Comparison of ENCODE assay signal across 14 mouse cellular contexts in genomic region chr17:7147920-7148321, GRCm38 (mm10). TPM values are rescaled to one million over a fixed set of nuclear protein-coding genes. Genes with fewer than 3 reads are reported as not detected.
DNase-seq lines count a peak whose midpoint lies in the region; ATAC-seq and TF ChIP-seq lines count a peak whose summit lies in the region.
"Had no signal": no experiment of that assay in that cellular context is flagged by ENCODE, and none has a peak within 500 bp of the region (broad histone marks: within the 10 kb centered on the region; RNA-seq: fewer than 3 reads in every experiment).

No protein-coding gene starts in this region.

- H3K9ac ChIP-seq in forebrain, postnatal 0 days, result no peak overlapping the region
- no peak overlapping the region for H3K9ac ChIP-seq in forebrain, embryonic 13.5 days
- H3K9ac ChIP-seq in midbrain, embryonic 14.5 days (replicated peaks; ENCODE audit: low read length), result no peak overlapping the region
- H3K9ac ChIP-seq: embryonic facial prominence, embryonic 15.5 days; hindbrain, embryonic 12.5 days; neural tube, embryonic 13.5 days had no signal

- 0 out of 2 replicates have a peak, but pooled peaks cover 7% of the 10 kb centered on the region for H3K4me1 ChIP-seq in forebrain, postnatal 0 days (ENCODE audit: insufficient read depth)
- H3K4me1 ChIP-seq in forebrain, embryonic 13.5 days, result peaks cover 9% of the 10 kb centered on the region
- H3K4me1 ChIP-seq in midbrain, embryonic 14.5 days (ENCODE audit: control insufficient read depth, insufficient read depth, low read length), result 0 out of 2 replicates have a peak, but pooled peaks cover 5% of the 10 kb centered on the region
- H3K4me1 ChIP-seq in midbrain, embryonic 10.5 days, result peaks cover 4% of the 10 kb centered on the region; the same call in 1 of the 2 replicates

- H3K9me3 ChIP-seq in forebrain, postnatal 0 days (ENCODE audit: low read length), result no peaks in the 10 kb centered on the region
- no peaks in the 10 kb centered on the region for H3K9me3 ChIP-seq in forebrain, embryonic 13.5 days (replicated peaks)
- no peaks in the 10 kb centered on the region for H3K9me3 ChIP-seq in midbrain, embryonic 14.5 days (ENCODE audit: control insufficient read depth, low read length)
- H3K9me3 ChIP-seq in midbrain, embryonic 10.5 days (replicated peaks), result no peaks in the 10 kb centered on the region
- H3K9me3 ChIP-seq: embryonic facial prominence, embryonic 15.5 days; hindbrain, embryonic 12.5 days; neural tube, embryonic 13.5 days had no signal

- no peak for TF ChIP-seq CTCF in forebrain, postnatal 0 days (IDR thresholded peaks at IDR 0.05; ENCODE audit: low read depth)

- no peaks in the 10 kb centered on the region for H3K27me3 ChIP-seq in forebrain, postnatal 0 days (ENCODE audit: insufficient read depth, low read length)
- H3K27me3 ChIP-seq in forebrain, embryonic 13.5 days, result no peaks in the 10 kb centered on the region
- no peaks in the 10 kb centered on the region for H3K27me3 ChIP-seq in midbrain, embryonic 14.5 days (ENCODE audit: control insufficient read depth, insufficient read depth, low read length)
- no peaks in the 10 kb centered on the region for H3K27me3 ChIP-seq in midbrain, embryonic 10.5 days (ENCODE audit: low read depth, poor library complexity, severe bottlenecking)
- H3K27me3 ChIP-seq: embryonic facial prominence, embryonic 15.5 days; hindbrain, embryonic 12.5 days; neural tube, embryonic 13.5 days had no signal

- ATAC-seq in forebrain, postnatal 0 days, result peak; percentile 40; the same call in 1 of the 2 replicates
- no peak for ATAC-seq in forebrain, embryonic 13.5 days
- no peak for ATAC-seq in midbrain, embryonic 14.5 days (ENCODE audit: low FRiP score, low TSS enrichment)
- 0 out of 2 replicates have a peak, but pooled peaks have one; percentile 16 for ATAC-seq in common myeloid progenitor, adult 5-6 weeks (replicated peaks; ENCODE audit: low read depth, poor library complexity, severe bottlenecking)
- ATAC-seq: lung, postnatal 0 days had no signal

- no peak overlapping the region for H3K4me2 ChIP-seq in forebrain, postnatal 0 days (ENCODE audit: low read depth)
- H3K4me2 ChIP-seq in forebrain, embryonic 13.5 days, result no peak overlapping the region
- no peak overlapping the region for H3K4me2 ChIP-seq in midbrain, embryonic 14.5 days (ENCODE audit: low read length)
- H3K4me2 ChIP-seq: embryonic facial prominence, embryonic 15.5 days; hindbrain, embryonic 12.5 days; neural tube, embryonic 13.5 days had no signal

- no peak overlapping the region for H3K27ac ChIP-seq in forebrain, postnatal 0 days (ENCODE audit: low read depth, low read length)
- no peak overlapping the region for H3K27ac ChIP-seq in forebrain, embryonic 13.5 days
- H3K27ac ChIP-seq in midbrain, embryonic 14.5 days (replicated peaks; ENCODE audit: low read depth, low read length), result 0 out of 2 replicates have a peak overlapping the region, but pooled peaks have one; percentile 1
- H3K27ac ChIP-seq in midbrain, embryonic 10.5 days (replicated peaks), result no peak overlapping the region
- H3K27ac ChIP-seq: embryonic facial prominence, embryonic 15.5 days; hindbrain, embryonic 12.5 days; neural tube, embryonic 13.5 days had no signal

- 56% methylated on average over 12 of the region's 12 CpGs for WGBS in forebrain, postnatal 0 days
- 68% methylated on average over 12 of the region's 12 CpGs for whole genome bisulfite sequencing in forebrain, embryonic 13.5 days
- WGBS in midbrain, embryonic 14.5 days, result 56% methylated on average over 12 of the region's 12 CpGs
- 75% methylated on average over 12 of the region's 12 CpGs for WGBS in midbrain, embryonic 10.5 days

- no peaks in the 10 kb centered on the region for H3K36me3 ChIP-seq in forebrain, postnatal 0 days (ENCODE audit: insufficient read depth)
- H3K36me3 ChIP-seq in forebrain, embryonic 13.5 days (ENCODE audit: poor library complexity, severe bottlenecking), result no peaks in the 10 kb centered on the region
- H3K36me3 ChIP-seq in midbrain, embryonic 14.5 days (ENCODE audit: control insufficient read depth, insufficient read depth, low read length), result no peaks in the 10 kb centered on the region
- H3K36me3 ChIP-seq in midbrain, embryonic 10.5 days, result no peaks in the 10 kb centered on the region
- H3K36me3 ChIP-seq: embryonic facial prominence, embryonic 15.5 days; hindbrain, embryonic 12.5 days; neural tube, embryonic 13.5 days had no signal

- DNase-seq in forebrain, postnatal 0 days, result no peak
- no peak for DNase-seq in midbrain, embryonic 14.5 days
- no peak for DNase-seq in midbrain, embryonic 10.5 days (ENCODE audit: low spot score)
- DNase-seq in naive thymus-derived CD4-positive, alpha-beta T cell, adult 2 months (ENCODE audit: low read depth), result peak; percentile 75
- no peak for DNase-seq in yolk sac, embryonic 10.5 days (ENCODE audit: low spot score)
- DNase-seq in kidney, postnatal 10 days, result no peak
- DNase-seq: adrenal gland, adult 8-10 months; cerebellum, postnatal 10 days had no signal

- H3K4me3 ChIP-seq in forebrain, postnatal 0 days (ENCODE audit: low read depth, low read length), result no peak overlapping the region
- H3K4me3 ChIP-seq in forebrain, embryonic 13.5 days, result no peak overlapping the region
- H3K4me3 ChIP-seq in midbrain, embryonic 14.5 days (replicated peaks; ENCODE audit: low read depth, low read length), result no peak overlapping the region
- no peak overlapping the region for H3K4me3 ChIP-seq in midbrain, embryonic 10.5 days
- H3K4me3 ChIP-seq: embryonic facial prominence, embryonic 15.5 days; hindbrain, embryonic 12.5 days; neural tube, embryonic 13.5 days had no signal

RNA-seq across cellular contexts. Expression of gene Rps6ka2, which starts 22.0 kb away (rescaled TPM):
- 28.2 and 40.7 TPM in 2 replicates for total RNA-seq in forebrain, postnatal 0 days (2014; rRNA removed)
- 12.0 and 16.8 TPM in 2 replicates for polyA plus RNA-seq in forebrain, postnatal 0 days (2015; fragmentation: Nextera tagmentation; extraction: Ambion mirVana)
- 17.7 and 20.9 TPM in 2 replicates for polyA plus RNA-seq in forebrain, embryonic 13.5 days (2015; fragmentation: Nextera tagmentation; extraction: Ambion mirVana)
- polyA plus RNA-seq in midbrain, embryonic 14.5 days (2014; fragmentation: Nextera tagmentation; extraction: Ambion mirVana), result 17.3 and 22.7 TPM in 2 replicates
- polyA plus RNA-seq in midbrain, embryonic 10.5 days (2016; fragmentation: Nextera tagmentation; extraction: Ambion mirVana), result 21.4 and 24.4 TPM in 2 replicates
- 2.1 and 2.4 TPM in 2 replicates for total RNA-seq in common myeloid progenitor, adult 5-6 weeks (2017)

Comparison
In these comparisons a context has a peak if more than half of its experiments do, and no peak if none do; other contexts are left out.
1. ATAC-seq: peak in forebrain, postnatal 0 days (single experiment) and common myeloid progenitor, adult 5-6 weeks (single experiment); none in forebrain, embryonic 13.5 days (single experiment) and midbrain, embryonic 14.5 days (single experiment).